Mouse (Mus musculus): ENCODE data around the gene Sis. TPM values are rescaled to one million over a fixed set of nuclear protein-coding genes. Genes with fewer than 3 reads are reported as not detected.

Sis gene
- polyA plus RNA-seq, 1 experiment from 2014 or later: not detected

Other genes with a start within 250 kb of the Sis start
- 0.13 and 0.23 TPM in 2 replicates for gene Slitrk3, start 89.9 kb upstream of the Sis start, polyA plus RNA-seq (2015; fragmentation: Nextera tagmentation; extraction: Ambion mirVana)